In the genomic region with DNA sequence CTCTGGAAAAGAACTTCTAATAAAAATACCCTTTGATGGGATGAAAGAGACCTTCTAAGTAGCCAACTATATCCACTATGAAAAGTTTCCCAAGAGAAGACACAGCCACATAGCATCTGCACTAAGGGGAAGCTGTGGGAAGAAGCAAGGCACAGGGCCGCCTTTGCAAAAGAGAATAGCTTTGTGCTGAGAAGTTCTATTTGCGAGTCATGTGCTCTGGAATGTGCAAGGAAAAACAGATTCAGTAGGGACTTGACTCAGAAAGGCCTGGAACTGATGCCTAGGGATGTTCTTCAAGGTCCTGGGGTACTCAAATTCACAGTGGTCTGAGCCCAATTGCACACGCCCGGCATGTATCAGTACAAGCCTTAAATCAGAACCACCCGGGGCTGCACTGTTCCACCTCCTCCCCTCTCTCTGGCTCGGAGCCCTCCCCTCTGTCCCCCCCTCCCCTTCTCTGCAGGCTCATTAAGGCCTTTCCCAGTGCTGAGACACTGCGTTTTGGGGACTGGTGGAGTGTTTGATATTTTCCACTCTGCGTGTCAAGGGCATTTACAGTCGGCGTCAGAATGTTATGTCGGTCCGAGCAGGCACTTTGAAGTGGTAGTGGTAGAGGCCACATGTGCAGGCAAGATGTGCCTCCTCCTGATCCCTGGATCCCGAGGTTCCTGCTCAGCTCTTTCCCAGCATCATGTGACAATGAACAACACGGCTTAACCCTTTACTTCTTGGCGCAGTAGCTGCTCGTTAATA, we compare ENCODE assay signal across 8 mouse cellular contexts.
DNase-seq lines count a peak whose midpoint lies in the region; ATAC-seq and TF ChIP-seq lines count a peak whose summit lies in the region.

No protein-coding gene starts in this region.

- WGBS in midbrain, embryonic 12.5 days, result 69% methylated on average over 16 of the region's 16 CpGs
- WGBS in midbrain, postnatal 0 days, result 60% methylated on average over 16 of the region's 16 CpGs
- WGBS in intestine, embryonic 16.5 days, result 55% methylated on average over 16 of the region's 16 CpGs

- no peak for TF ChIP-seq CTCF in gastrocnemius, adult 2 months (IDR thresholded peaks at IDR 0.05)
- TF ChIP-seq CTCF in midbrain, postnatal 0 days (IDR thresholded peaks at IDR 0.05), result no peak

- H3K9me3 ChIP-seq in midbrain, embryonic 12.5 days, result no peaks in the 10 kb centered on the region
- no peaks in the 10 kb centered on the region for H3K9me3 ChIP-seq in midbrain, postnatal 0 days (ENCODE audit: low read length)
- no peaks in the 10 kb centered on the region for H3K9me3 ChIP-seq in intestine, embryonic 16.5 days (ENCODE audit: control insufficient read depth, low read length)

- H3K9ac ChIP-seq in midbrain, embryonic 12.5 days (replicated peaks), result no peak overlapping the region
- H3K9ac ChIP-seq in midbrain, postnatal 0 days (replicated peaks; ENCODE audit: low read length, poor library complexity, severe bottlenecking), result no peak overlapping the region
- no peak overlapping the region for H3K9ac ChIP-seq in intestine, embryonic 16.5 days (ENCODE audit: low read depth, low read length)

- H3K27ac ChIP-seq in gastrocnemius, adult 2 months, result peak overlapping the region; percentile 50
- no peak overlapping the region for H3K27ac ChIP-seq in midbrain, embryonic 12.5 days (replicated peaks)
- H3K27ac ChIP-seq in midbrain, postnatal 0 days (ENCODE audit: low read depth, low read length), result no peak overlapping the region
- no peak overlapping the region for H3K27ac ChIP-seq in intestine, embryonic 16.5 days (ENCODE audit: low read length)

- intact Hi-C loops in gastrocnemius, adult 2 months (cut with DNase I), result no loop called here
- intact Hi-C loops in gastrocnemius, postnatal 36 days (cut with DNase I), result no loop called here

- H3K36me3 ChIP-seq in midbrain, embryonic 12.5 days, result no peaks in the 10 kb centered on the region
- no peaks in the 10 kb centered on the region for H3K36me3 ChIP-seq in midbrain, postnatal 0 days (ENCODE audit: insufficient read depth, low read length)
- no peaks in the 10 kb centered on the region for H3K36me3 ChIP-seq in intestine, embryonic 16.5 days (ENCODE audit: control insufficient read depth, insufficient read depth, low read length)

- no peak overlapping the region for H3K4me2 ChIP-seq in midbrain, embryonic 12.5 days (replicated peaks)
- no peak overlapping the region for H3K4me2 ChIP-seq in midbrain, postnatal 0 days (ENCODE audit: low read depth, low read length, poor library complexity, severe bottlenecking)
- H3K4me2 ChIP-seq in intestine, embryonic 16.5 days (ENCODE audit: low read depth, low read length), result no peak overlapping the region

- no peaks in the 10 kb centered on the region; the same call in 1 of the 2 replicates for H3K4me1 ChIP-seq in midbrain, embryonic 12.5 days
- H3K4me1 ChIP-seq in midbrain, postnatal 0 days (ENCODE audit: insufficient read depth, low read length), result no peaks in the 10 kb centered on the region
- no peaks in the 10 kb centered on the region for H3K4me1 ChIP-seq in intestine, embryonic 16.5 days (ENCODE audit: control insufficient read depth, insufficient read depth, low read length)

- H3K27me3 ChIP-seq in midbrain, embryonic 12.5 days, result no peaks in the 10 kb centered on the region
- no peaks in the 10 kb centered on the region for H3K27me3 ChIP-seq in midbrain, postnatal 0 days (ENCODE audit: insufficient read depth, low read length)
- no peaks in the 10 kb centered on the region for H3K27me3 ChIP-seq in intestine, embryonic 16.5 days (replicated peaks; ENCODE audit: control insufficient read depth, insufficient read depth, low read length)

- peak; percentile 74 for ATAC-seq in midbrain, embryonic 12.5 days (ENCODE audit: low FRiP score, low read depth)
- no peak for ATAC-seq in midbrain, postnatal 0 days (ENCODE audit: low FRiP score)
- 0 out of 2 replicates have a peak, but pooled peaks have one; percentile 31 for ATAC-seq in intestine, embryonic 16.5 days
- ATAC-seq in inflammation-experienced regulatory T-cells, adult 6 months, result no peak

- DNase-seq in gastrocnemius, adult 2 months, result peak; percentile 38
- no peak for DNase-seq in gastrocnemius, postnatal 36 days
- no peak for DNase-seq in midbrain, postnatal 0 days (ENCODE audit: low spot score)
- DNase-seq in testis, postnatal 14 days (ENCODE audit: low spot score), result peak; percentile 12
- DNase-seq in frontal cortex, postnatal 14 days (ENCODE audit: low spot score in 2 of 2), result no peak

- H3K4me3 ChIP-seq in gastrocnemius, adult 2 months, result no peak overlapping the region
- no peak overlapping the region for H3K4me3 ChIP-seq in midbrain, embryonic 12.5 days
- no peak overlapping the region for H3K4me3 ChIP-seq in midbrain, postnatal 0 days (ENCODE audit: low read depth, low read length)
- no peak overlapping the region for H3K4me3 ChIP-seq in intestine, embryonic 16.5 days (ENCODE audit: low read length)

Comparison
In these comparisons a context has a peak if more than half of its experiments do, and no peak if none do; other contexts are left out.
1. DNase-seq: peak in gastrocnemius, adult 2 months (single experiment) and testis, postnatal 14 days (single experiment); none in gastrocnemius, postnatal 36 days (0 of 2), midbrain, postnatal 0 days (single experiment) and frontal cortex, postnatal 14 days (0 of 2).
2. ATAC-seq: peak in midbrain, embryonic 12.5 days (single experiment) and intestine, embryonic 16.5 days (single experiment); none in midbrain, postnatal 0 days (single experiment) and inflammation-experienced regulatory T-cells, adult 6 months (single experiment).